Mouse (Mus musculus) bone marrow, adult 2 months (tissue): ENCODE results near the gene Eif2b1. TPM values are rescaled to one million over a fixed set of nuclear protein-coding genes. Genes with fewer than 3 reads are reported as not detected.
"Not testable (repeated sequence)": the region's sequence is repeated elsewhere in the genome, so short reads cannot be mapped to it uniquely, and the experiment has no call there.

Experiments used
- H3K27ac ChIP-seq: fragments of 200-500 bp; 2 replicates; pipeline ENCODE4 v1.5.1; 2012; ENCODE audit warnings: low read depth, mild to moderate bottlenecking, control low read depth, inconsistent platforms, low read length; ENCODE audit not compliant: control insufficient read depth, poor library complexity, insufficient read depth
- H3K4me1 ChIP-seq: fragments of 200-500 bp; 2 replicates; pipeline ENCODE4 v1.6.1; 2011; ENCODE audit warnings: low read length; ENCODE audit not compliant: control insufficient read depth, insufficient read depth
- H3K4me3 ChIP-seq: fragments of 200-500 bp; replicated peaks from 2 replicates; pipeline ENCODE3; 2011; ENCODE audit warnings: mild to moderate bottlenecking, low read depth, low read length, control low read depth; ENCODE audit not compliant: control insufficient read depth
- CTCF ChIP-seq: fragments of 200-500 bp; IDR thresholded peaks from 2 replicates; pipeline ENCODE4 v1.5.1; 2011; ENCODE audit warnings: low read length, control low read depth; ENCODE audit not compliant: control insufficient read depth, insufficient read depth
- POLR2A ChIP-seq: fragments of 200-500 bp; IDR thresholded peaks from 2 replicates; pipeline ENCODE4 v1.6.1; 2011; ENCODE audit warnings: low read depth, mild to moderate bottlenecking, control low read depth, low read length, borderline replicate concordance; ENCODE audit not compliant: control insufficient read depth
- WGBS: fragments of 180-500 bp; shearing (Covaris S2); methylation state at CpG from one replicate; pipeline ENCODE4 v1.1.7; 2018; 5-methylcytosine and 5-hydroxymethylcytosine counted together
- polyA plus RNA-seq: library from polyadenylated mRNA; stranded (reverse); fragments of >200 nt; gene quantifications from 2 replicates; pipeline ENCODE4 v1.2.4, GENCODE M21; 2011; ENCODE audit warnings: low replicate concordance; ENCODE audit not compliant: missing spikeins, insufficient read depth, insufficient read length

Gene Eif2b1
- polyA plus RNA-seq, 1 experiment: 16.6 TPM

DNA sequence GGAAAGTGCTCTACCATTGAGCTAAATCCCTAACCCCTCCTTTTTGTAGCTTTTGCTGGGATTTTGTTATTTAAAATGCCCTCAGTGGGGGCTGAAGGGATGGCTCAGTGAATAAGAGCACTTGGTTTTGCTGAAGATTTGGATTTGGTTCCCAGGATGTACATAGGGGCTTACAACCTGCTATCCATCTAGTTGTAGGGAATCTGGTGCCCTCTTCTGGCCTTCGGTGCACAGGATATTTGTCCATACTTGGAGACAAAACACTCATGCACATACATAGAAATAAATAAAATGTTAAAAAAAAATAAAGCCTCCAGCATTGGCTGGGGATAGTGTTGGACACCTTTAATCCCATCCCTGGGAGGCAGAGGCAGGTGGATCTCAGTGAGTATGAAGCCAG, 23.8 kb downstream of the Eif2b1 start:
- no peak for TF ChIP-seq POLR2A
- TF ChIP-seq CTCF: no peak
- Histone ChIP-seq H3K27ac (no peak overlapping the region), H3K4me1 (no peaks in the 10 kb centered on the region; the same call in 1 of the 2 replicates), H3K4me3 (no peak overlapping the region)
- WGBS: 69% methylated on average over 1 of the region's 1 CpGs

DNA sequence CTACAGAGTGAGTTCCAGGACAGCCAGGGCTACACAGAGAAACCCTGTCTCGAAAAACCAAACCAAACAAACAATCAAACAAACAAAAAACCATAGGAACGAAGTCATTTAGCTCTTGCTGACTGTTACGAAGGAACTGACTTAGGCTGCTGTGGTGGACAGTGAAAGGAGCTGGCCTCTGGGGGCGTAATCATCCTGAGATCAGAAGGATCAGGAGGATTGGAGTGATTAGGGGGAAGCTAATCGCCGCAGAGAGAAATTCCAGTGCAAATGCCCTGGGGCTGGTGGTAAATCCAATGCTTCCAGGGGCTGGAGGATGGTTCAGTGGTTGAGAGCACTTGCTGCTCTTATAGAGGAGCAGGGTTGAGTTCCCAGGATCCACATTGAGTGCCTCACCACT, 25.3 kb downstream of the Eif2b1 start:
- Histone ChIP-seq H3K27ac (no peak overlapping the region), H3K4me3 (no peak overlapping the region), H3K4me1 (no peaks in the 10 kb centered on the region; the same call in 1 of the 2 replicates)
- TF ChIP-seq POLR2A (no peak), CTCF (no peak)
- WGBS: 72% methylated on average over 6 of the region's 6 CpGs

DNA sequence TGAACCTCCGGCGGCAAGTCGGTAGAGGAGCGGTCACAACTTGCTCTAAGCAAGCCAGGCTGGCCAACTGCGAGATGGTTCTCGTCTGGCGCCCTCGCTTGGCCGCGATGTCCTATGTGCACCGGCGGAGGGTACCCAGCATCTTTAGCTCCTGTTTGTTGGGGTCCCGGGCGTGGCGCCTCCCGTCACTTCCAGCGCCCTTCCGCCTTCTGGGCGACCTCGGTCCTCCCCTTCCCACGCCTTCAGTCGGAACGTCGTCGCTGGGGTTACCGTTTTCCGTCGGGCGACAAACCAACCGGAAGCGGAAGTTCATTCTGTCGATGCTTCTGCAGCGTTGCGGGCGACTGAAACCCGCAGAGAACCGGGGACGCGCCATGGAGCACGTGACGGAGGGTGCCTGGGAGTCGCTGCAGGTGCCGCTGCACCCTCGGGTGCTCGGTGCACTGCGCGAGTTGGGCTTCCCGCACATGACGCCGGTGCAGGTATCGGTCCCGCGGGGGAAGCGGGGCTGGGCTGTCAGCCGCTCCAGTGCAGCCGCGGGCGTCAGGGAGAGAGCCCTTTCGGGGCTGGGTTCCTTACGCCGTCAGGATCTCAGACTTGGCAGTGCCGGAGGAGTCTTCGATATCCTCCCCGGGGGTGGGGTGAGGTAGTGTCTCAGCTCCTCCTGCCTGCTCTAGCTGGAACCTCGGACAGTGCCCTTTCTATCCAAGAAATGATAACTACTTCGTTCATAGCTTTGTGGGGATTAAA, 26.2 kb downstream of the Eif2b1 start, which contains the start of gene Ddx55:
Gene Ddx55, plus strand, starts transcription at position 307 of the 750 bp plus-strand sequence.
- under 1% methylated on average over 66 of the region's 66 CpGs for WGBS
- TF ChIP-seq POLR2A (peak; percentile 93), CTCF (peak; percentile 0; the same call in 1 of the 2 replicates)
- Histone ChIP-seq H3K27ac (peak within 1 kb of the TSS; percentile 93), H3K4me1 (no peaks in the 10 kb centered on the region; the same call in 1 of the 2 replicates), H3K4me3 (peak within 1 kb of the TSS; percentile 87)

DNA sequence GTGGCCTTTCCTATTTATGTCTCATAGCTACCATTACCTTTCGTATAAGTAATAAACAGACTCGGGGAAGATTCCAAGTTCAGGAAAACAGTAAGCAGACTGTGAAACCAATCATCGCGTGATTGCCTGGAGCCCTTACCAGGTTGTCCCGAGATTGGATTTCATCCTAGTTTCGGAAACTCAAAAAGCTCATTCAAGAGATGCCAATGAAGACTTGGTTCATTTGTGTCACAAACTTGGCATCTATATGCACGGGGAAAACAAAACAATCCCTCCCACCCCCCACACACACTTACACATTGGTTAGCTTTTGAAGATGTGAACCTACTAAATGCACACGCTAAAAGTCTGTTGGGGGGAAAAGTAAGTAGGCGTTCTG, 26.8 kb downstream of the Eif2b1 start:
- Histone ChIP-seq H3K4me3 (peak overlapping the region; percentile 41), H3K27ac (no peak overlapping the region), H3K4me1 (no peaks in the 10 kb centered on the region; the same call in 1 of the 2 replicates)
- WGBS: 6% methylated on average over 9 of the region's 9 CpGs
- TF ChIP-seq CTCF (no peak), POLR2A (no peak)

DNA sequence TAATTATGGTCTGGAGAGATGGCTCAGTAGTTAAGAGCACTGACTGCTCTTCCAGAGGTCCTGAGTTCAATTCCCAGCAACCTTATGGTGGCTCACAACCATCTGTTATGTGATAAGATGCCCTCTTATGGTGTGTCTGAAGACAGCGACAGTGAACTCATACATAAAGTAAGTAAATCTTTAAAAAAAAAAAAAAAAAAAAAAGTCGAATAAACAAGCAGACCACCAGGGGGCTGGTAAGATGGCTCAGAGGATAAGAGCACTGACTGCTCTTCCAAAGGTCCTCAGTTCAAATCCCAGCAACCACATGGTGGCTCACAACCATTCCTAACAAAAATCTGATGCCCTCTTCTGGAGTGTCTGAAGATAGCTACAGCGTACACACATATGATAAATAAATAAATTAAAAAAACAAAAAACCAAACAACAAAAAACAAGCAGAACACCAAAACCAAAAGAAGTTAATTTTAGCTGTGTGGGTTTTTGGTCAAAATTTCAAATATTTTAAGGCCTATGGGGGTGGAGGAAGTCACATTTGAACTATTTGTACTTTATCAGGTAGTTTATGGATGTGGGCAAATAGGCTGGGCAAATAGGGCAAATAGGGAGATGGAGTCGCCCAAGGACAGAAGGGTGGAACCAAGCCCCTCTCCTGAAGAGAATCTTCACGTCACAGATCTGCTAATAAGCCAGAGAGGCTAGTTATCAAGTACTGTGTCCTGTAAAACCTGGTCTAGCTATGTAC, 27.4 kb downstream of the Eif2b1 start:
- H3K4me3 ChIP-seq: peak overlapping the region; percentile 12
- not testable (repeated sequence) for H3K4me1 ChIP-seq, H3K27ac ChIP-seq
- 40% methylated on average over 5 of the region's 5 CpGs for WGBS

DNA sequence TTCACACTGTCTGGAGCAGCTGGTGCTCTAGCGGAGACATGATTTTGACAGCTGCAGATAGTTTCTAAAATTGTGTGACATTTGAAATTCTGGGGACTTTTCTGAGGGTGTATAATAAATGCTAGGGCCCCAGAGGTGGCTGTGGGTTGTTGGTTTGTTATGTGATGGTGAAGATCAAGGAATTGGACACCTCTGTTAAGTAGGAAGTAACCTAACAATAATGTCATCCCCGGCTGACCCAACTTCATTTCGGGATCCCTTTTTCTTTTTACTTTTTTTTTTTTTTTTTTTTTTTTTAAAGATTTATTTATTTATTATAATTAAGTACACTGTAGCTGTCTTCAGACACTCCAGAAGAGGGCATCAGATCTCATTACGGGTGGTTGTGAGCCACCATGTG, 28.2 kb downstream of the Eif2b1 start:
- not testable (repeated sequence) for H3K4me1 ChIP-seq, H3K27ac ChIP-seq, H3K4me3 ChIP-seq
- WGBS: 75% methylated on average over 4 of the region's 4 CpGs

DNA sequence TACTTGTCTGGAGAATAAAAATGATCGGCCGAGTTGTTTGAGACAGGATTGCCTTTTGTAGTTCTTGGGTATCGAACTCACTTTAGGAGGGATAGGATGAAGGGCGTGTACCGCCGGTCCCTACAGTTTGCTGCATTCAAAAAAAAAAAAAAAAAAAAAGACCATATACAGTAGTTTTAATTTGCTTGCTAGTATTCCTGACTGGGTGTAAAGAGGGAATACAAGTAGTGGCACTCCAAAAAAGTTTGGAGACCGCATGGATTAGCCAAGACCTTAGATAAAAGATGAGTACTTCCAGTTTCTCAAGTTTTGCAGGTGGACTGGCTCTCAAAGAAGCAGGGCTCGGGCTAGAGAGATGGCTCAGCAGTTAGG, 37.3 kb downstream of the Eif2b1 start:
- H3K4me1 ChIP-seq: no peaks in the 10 kb centered on the region; the same call in 1 of the 2 replicates

DNA sequence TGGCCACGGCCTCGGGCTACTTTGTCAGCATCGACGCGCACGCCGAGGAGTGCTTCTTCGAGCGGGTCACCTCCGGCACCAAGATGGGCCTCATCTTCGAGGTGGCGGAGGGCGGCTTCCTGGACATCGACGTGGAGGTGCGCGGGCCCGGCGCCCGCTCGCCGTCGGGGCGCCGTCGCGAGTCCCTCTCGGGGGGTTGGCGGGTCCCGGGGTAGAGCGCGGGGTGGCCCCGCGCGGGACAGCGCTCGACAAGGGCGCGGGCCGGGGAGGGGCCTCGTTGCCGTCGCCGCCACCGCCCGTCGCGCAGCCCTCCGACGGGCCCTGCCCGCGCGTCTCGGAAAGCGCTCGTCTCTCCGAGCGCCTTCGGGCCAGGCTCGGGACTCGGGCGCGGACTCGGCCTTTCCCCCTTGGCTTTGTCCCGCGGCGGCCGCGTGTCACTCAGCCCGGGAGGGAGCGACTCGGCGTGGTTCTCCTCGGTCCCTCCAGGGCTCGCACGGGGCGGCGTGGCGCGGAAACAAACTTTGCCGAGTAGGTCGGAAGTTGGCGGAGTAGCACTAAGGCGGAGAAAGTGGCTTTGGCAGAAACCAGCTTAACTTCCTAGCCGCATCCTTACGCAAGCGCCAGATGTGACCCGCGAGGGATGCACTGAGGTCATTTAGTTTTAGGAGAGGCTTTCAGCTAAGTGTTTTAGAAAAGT, 37.9 kb downstream of the Eif2b1 start:
- no peak; the same call in 1 of the 2 replicates for TF ChIP-seq POLR2A
- no peak for TF ChIP-seq CTCF
- peak overlapping the region; percentile 66 for H3K4me3 ChIP-seq
- under 1% methylated on average over 76 of the region's 89 CpGs for WGBS
- H3K4me1 ChIP-seq: no peaks in the 10 kb centered on the region; the same call in 1 of the 2 replicates
- H3K27ac ChIP-seq: peak overlapping the region; percentile 99

More for the DNA sequence above, 37.3 kb downstream of the Eif2b1 start:
- Histone ChIP-seq H3K27ac (peak overlapping the region; percentile 99), H3K4me3 (peak overlapping the region; percentile 66)
- TF ChIP-seq POLR2A (no peak), CTCF (no peak)
- 8% methylated on average over 8 of the region's 8 CpGs for WGBS
